Mouse (Mus musculus): ENCODE measurements around the gene Thoc2. TPM values are rescaled to one million over a fixed set of nuclear protein-coding genes. Genes with fewer than 3 reads are reported as not detected.

The Thoc2 gene
- polyA plus RNA-seq (2014; fragmentation: Illumina TruSeq; extraction: RNeasy Lipid Tissue Mini Kit (QIAGEN cat#74804); ENCODE audit: low read depth, low replicate concordance): 169 TPM

GRCm38 (mm10) chrX:41920574-41920973, at the start of gene Thoc2:
TSS of gene Thoc2 (minus strand) at chrX:41920674.

Other genes with a start within 250 kb of the Thoc2 start
- 189 TPM for gene Xiap, start 139.0 kb upstream of the Thoc2 start, polyA plus RNA-seq (2014; fragmentation: Illumina TruSeq; extraction: RNeasy Lipid Tissue Mini Kit (QIAGEN cat#74804); ENCODE audit: low read depth, low replicate concordance)
- 264 TPM for gene Stag2, start 228.6 kb upstream of the Thoc2 start, polyA plus RNA-seq (2014; fragmentation: Illumina TruSeq; extraction: RNeasy Lipid Tissue Mini Kit (QIAGEN cat#74804); ENCODE audit: low read depth, low replicate concordance)

Data from adrenal gland, adult 10 weeks (tissue).